Mouse (Mus musculus) forelimb bud, embryonic 11.5 days (tissue): Measurements from ENCODE around the gene Gnl2.
A peak's percentile ranks its signal among the peaks of the same experiment; 100 is the strongest.

Experiments
- DNase-seq: peaks from one replicate; pipeline ENCODE4 v3.0.0-alpha.2; 2012; ENCODE audit warnings: low read depth, low spot score

Gnl2 gene

DNA sequence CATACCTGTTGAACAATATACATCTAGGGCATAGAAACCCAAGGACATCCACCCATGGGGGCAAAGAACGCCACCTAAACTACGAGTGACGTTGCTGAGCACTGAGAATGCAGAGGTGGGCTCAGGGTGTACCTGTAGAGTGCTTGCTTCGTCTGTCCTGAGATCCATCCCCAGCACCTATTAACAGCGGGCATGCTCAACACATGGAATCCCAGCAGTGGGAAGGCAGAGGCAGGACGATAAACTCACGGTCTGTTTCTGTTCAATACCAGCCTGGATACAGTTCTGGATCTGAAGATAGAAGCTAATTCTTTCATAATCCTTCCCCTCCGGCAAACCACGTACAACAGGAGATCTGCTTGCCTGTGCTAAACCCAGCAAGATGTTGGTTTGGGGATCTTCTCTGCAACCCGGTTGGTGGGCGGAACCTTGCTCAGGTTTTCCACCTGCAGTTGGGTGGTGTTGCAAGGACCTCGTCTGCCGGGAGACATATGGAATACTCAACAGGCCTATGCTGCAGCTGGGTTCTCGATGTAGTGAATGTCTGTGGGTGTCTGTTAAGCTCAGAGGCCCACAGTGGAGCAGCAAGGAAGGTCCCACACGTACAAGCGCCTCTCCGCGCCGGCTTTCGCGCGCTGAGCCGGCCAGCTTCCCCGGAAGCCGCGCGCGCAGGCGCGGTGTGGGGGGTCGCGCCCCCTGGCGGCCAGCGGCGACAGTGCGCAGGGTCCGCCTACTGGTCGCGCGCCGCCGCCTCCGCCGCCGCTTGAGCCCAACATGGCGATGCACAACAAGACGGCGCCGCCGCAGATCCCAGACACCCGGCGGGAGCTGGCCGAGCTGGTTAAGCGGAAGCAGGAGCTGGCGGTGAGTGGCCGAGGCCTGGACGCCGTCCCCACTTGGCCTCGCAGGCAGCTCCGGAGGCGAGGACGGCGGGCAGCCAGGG is 68.3 kb downstream of the Gnl2 start, which contains the start of gene Meaf6:
TSS of gene Meaf6 (plus strand) at position 732 of the 943 bp plus-strand sequence.
- DNase-seq: peak; percentile 85

DNA sequence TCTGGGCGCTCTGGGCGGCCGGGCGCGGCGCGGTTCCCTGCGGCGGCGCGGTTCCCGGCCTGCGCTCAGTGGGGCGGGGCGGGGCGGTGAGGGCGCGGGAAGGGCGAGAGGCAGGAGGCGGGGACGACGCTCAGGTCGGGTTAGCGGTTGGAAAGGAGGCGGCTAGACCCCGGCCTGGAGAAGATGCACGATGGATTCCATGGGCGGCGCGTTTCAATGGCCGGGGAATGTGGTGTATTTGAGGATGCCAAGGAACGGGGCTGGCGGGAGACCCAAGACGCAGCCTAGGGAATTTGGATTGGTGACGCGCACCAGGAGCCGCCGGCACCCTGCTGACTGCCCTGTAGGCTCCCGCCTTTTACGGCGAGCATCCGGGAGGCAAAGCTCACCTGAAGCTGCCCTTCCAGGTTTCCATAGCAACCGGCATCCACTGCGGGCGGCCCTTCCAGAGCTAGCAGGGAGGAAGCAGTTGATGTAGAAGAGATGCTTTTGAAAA is 69.0 kb downstream of the Gnl2 start:
- peak; percentile 68 for DNase-seq

DNA sequence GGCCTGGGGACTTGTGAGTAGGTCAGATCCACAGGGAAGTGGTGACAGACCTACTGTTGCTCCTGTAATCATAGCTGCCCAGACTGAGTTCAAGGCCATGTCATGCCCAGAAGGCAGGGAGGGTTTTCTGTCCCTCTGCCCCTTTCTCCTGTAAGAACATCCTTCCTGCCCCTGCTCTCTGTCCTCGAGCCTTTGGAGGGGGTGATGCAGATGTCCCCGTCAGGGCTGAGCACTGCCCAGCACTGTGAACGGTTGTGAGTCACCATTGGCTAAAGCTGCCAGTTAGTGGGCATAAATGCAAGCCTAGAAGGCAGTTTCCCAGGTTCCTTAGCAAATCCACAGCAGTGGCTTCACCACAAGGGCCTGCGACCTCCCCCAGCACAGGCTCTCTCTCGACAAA is 76.6 kb downstream of the Gnl2 start:
- no peak for DNase-seq

DNA sequence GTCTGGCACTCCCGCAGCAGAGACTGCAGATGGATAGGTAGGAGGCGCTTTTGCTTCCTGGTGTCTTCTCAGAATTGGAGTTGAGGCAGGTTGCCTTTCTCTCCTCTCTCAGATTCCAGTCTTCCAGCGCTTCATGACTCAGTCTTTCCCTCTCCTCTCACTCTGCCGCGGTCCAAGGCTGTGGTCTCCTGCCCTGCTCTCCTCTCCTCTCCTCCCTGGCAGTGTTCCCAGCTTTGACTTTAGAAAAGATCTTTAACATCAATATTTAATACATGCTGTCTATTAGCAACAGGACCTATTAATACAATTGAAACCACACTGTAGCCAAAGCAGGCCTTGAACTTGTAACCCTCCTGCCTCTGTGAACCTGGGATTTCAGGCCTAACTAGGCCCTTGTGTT is 79.7 kb downstream of the Gnl2 start:
- no peak for DNase-seq

DNA sequence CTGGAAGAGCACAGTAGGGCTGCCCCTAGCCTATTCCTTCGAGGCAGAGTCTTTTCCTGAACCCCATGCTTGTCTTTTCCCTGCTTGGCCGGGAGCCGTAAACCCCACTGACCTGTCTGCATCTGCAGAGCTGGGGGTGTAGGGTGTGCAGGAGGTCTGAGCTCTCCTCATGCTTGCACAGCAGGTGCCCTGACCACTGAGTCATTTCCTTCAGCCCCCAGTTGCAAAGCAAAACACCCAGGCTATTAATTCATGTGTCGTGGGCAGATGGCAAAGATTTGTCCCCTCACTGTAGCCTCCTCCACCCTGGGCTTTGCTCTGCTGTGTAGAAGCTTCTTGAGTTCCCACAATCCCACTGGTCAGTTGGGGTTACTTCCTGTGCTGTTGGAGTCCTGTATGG is 81.0 kb downstream of the Gnl2 start:
- DNase-seq: no peak

DNA sequence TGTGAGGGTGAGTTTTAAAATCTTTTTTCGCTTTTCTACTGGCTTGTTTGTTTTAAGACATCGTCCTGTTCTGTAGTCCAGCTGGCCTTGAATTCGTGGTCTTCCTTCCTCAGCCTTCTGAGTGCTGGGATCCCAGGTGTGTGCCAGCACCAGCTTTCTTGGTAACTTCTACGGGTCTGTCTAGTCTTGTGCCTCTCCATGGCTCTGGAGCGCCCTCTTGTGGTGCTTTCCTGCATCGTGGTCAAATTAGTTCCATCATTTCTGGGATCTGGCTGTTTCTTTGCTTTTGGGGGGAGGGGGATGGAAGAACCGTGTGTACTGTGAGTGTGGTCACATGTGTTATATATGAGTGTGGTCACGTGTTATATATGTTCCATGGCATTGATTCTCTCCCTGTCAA is 83.1 kb downstream of the Gnl2 start:
- peak; percentile 88 for DNase-seq

DNA sequence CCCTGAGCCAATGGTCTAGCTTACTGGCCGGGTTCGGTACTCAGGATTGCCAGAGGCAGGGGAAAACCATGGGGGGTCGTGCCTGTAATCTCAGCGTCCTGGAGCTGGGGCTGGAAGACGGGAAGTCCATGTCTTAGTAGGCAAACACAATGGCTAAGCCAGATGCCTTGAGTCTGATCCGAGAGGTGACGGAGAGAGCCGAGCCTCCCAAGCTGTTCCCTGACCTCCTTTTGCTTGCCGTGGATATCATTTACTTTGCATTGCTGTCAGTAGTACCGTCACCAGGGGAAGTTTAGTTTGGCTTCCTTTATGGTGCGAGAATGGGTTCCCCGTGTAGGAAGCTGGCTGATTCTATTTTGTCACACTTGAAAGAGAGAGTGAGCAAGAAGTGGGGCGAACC is 84.9 kb downstream of the Gnl2 start:
- no peak for DNase-seq
